Mouse (Mus musculus) liver, embryonic 11.5 days (tissue): Measurements from ENCODE around the gene Olfr819. TPM values are rescaled to one million over a fixed set of nuclear protein-coding genes. Genes with fewer than 3 reads are reported as not detected.
"Not testable (repeated sequence)": the region's sequence is repeated elsewhere in the genome, so short reads cannot be mapped to it uniquely, and the experiment has no call there.

ENCODE experiments used
- ATAC-seq: fragments of 200-750 bp; cut with Nextera tagmentation; replicated peaks from 2 replicates; pipeline ENCODE4 v1.8.0; 2017; ENCODE audit warnings: moderate number of reproducible peaks, mild to moderate bottlenecking, moderate TSS enrichment, moderate library complexity; ENCODE audit not compliant: low FRiP score
- DNase-seq: peaks from one replicate; pipeline ENCODE4 v3.0.0-alpha.2; 2017; ENCODE audit warnings: low spot score
- H3K27ac ChIP-seq: fragments of 300-500 bp; sonication (generic); 2 replicates; pipeline ENCODE4 v1.5.1; 2014; ENCODE audit warnings: mild to moderate bottlenecking, low read depth, low read length, control low read depth
- H3K27me3 ChIP-seq: fragments of 300-500 bp; sonication (generic); replicated peaks from 2 replicates; pipeline ENCODE4 v1.6.1; 2014; ENCODE audit warnings: low read length, mixed read lengths; ENCODE audit not compliant: control insufficient read depth, insufficient read depth
- H3K36me3 ChIP-seq: fragments of 300-500 bp; sonication (generic); 2 replicates; pipeline ENCODE4 v1.6.1; 2014; ENCODE audit warnings: mild to moderate bottlenecking, low read length, moderate library complexity, mixed read lengths; ENCODE audit not compliant: control insufficient read depth, insufficient read depth
- H3K4me1 ChIP-seq: fragments of 300-500 bp; sonication (generic); replicated peaks from 2 replicates; pipeline ENCODE4 v1.6.1; 2014; ENCODE audit warnings: low read length, mixed read lengths; ENCODE audit not compliant: control insufficient read depth, insufficient read depth
- H3K4me2 ChIP-seq: fragments of 300-500 bp; sonication (generic); 2 replicates; pipeline ENCODE4 v1.6.1; 2014; ENCODE audit warnings: mild to moderate bottlenecking, control low read depth, moderate library complexity
- H3K4me3 ChIP-seq: fragments of 300-500 bp; sonication (generic); 2 replicates; pipeline ENCODE4 v1.5.1; 2014; ENCODE audit warnings: low read depth, low read length, control low read depth
- H3K9ac ChIP-seq: fragments of 300-500 bp; sonication (generic); 2 replicates; pipeline ENCODE4 v1.6.1; 2014; ENCODE audit warnings: low read depth, low read length, control low read depth
- H3K9me3 ChIP-seq: fragments of 300-500 bp; sonication (generic); 2 replicates; pipeline ENCODE4 v1.6.1; 2016; ENCODE audit warnings: low read length, inconsistent platforms, mixed read lengths; ENCODE audit not compliant: control insufficient read depth
- WGBS: fragments of 180-500 bp; shearing (Covaris S2); extraction: QIAGEN DNeasy Blood & Tissue Kit; methylation state at CpG from one replicate; pipeline ENCODE4 v1.1.7; 2014; 5-methylcytosine and 5-hydroxymethylcytosine counted together
- polyA plus RNA-seq: library from polyadenylated mRNA; unstranded; fragments of >200 nt; fragmentation: Nextera tagmentation; extraction: Ambion mirVana; gene quantifications from 2 replicates; pipeline ENCODE4 v1.2.1, GENCODE M21; 2014

Gene Olfr819
- polyA plus RNA-seq, result not detected in 2 replicates

- H3K27me3 ChIP-seq, ATAC-seq: not testable (repeated sequence)
Observed at GRCm38 (mm10) chr10:129967166-129967565, at the start of gene Olfr819. Olfr819 (minus strand) TSS chr10:129967266.

GRCm38 (mm10) chr10:130012321-130012720 is 45.3 kb upstream of the Olfr819 start, which contains the start of gene Olfr820:
Olfr820 (plus strand) TSS chr10:130012621.
- DNase-seq (no peak), ATAC-seq (no peak)
- Histone ChIP-seq H3K36me3 (no peaks in the 10 kb centered on the region), H3K9ac (no peak within 1 kb of the TSS), H3K9me3 (no peaks in the 10 kb centered on the region), H3K27ac (no peak within 1 kb of the TSS), H3K27me3 (no peaks in the 10 kb centered on the region), H3K4me3 (no peak within 1 kb of the TSS), H3K4me2 (no peak within 1 kb of the TSS), H3K4me1 (no peaks in the 10 kb centered on the region)

More at GRCm38 (mm10) chr10:129967166-129967565, at the start of gene Olfr819:
- not testable (repeated sequence) for H3K4me1 ChIP-seq, H3K36me3 ChIP-seq, H3K4me2 ChIP-seq, H3K27ac ChIP-seq, H3K4me3 ChIP-seq, DNase-seq, H3K9ac ChIP-seq, H3K9me3 ChIP-seq
- WGBS, result 75% methylated on average over 2 of the region's 2 CpGs

DNA sequence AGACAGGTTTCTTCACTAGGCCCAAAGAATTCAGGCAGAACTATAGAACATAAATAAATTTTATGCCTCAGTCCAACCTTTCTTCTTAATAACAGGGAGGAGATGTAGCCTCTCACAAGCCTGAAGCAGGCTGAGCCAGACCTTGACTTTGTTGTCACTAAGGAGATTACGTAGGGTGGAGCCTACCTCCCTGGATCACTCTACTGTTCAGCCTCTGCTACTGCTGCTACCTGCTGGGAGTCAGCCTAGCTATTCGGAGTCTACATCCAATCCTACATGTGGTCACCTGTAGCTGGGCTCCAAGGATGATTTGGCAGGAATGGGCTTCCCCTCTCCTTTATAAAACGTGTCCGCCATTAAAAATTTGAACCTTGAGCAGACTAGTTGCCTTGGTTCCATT is 38.3 kb upstream of the Olfr819 start:
- H3K36me3 ChIP-seq, H3K27ac ChIP-seq, H3K9me3 ChIP-seq, H3K27me3 ChIP-seq, H3K4me2 ChIP-seq, H3K4me3 ChIP-seq, ATAC-seq, DNase-seq, H3K4me1 ChIP-seq, H3K9ac ChIP-seq: not testable (repeated sequence)
- WGBS, result 74% methylated on average over 4 of the region's 4 CpGs

- H3K4me2 ChIP-seq, H3K27ac ChIP-seq, H3K4me1 ChIP-seq, H3K4me3 ChIP-seq, ATAC-seq, H3K9ac ChIP-seq, DNase-seq, H3K36me3 ChIP-seq, H3K27me3 ChIP-seq, H3K9me3 ChIP-seq: not testable (repeated sequence)
- WGBS, result 72% methylated on average over 4 of the region's 4 CpGs
Observed at GRCm38 (mm10) chr10:130004104-130004503, 37.0 kb upstream of the Olfr819 start.

DNA sequence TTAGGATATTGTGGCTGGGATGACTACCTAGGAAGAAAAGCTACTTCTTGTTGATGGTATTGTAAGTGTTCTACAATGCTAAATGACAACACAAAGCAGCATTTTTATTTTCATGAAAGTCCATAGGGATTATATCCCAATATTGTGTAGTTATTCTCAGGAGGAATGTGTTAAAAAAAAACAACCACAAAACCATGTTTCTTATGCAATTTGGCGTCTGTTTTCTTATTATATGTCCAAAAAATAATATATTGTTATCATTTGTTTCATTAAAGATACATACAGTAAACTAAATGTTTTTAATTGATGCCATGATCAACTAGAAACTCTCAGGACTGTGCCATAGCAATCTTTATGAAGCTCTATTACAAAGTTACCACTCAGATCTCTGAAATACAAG is 17.9 kb upstream of the Olfr819 start, which contains the start of gene Gm10310:
Gene Gm10310 (minus strand): TSS at position 101 of the 400 bp plus-strand sequence.
- not testable (repeated sequence) for H3K4me2 ChIP-seq, DNase-seq, H3K4me1 ChIP-seq, H3K4me3 ChIP-seq, ATAC-seq, H3K27ac ChIP-seq, H3K9ac ChIP-seq, H3K27me3 ChIP-seq, H3K36me3 ChIP-seq, H3K9me3 ChIP-seq
- WGBS, result no CpG with 5 or more reads among the region's 1 CpGs

DNA sequence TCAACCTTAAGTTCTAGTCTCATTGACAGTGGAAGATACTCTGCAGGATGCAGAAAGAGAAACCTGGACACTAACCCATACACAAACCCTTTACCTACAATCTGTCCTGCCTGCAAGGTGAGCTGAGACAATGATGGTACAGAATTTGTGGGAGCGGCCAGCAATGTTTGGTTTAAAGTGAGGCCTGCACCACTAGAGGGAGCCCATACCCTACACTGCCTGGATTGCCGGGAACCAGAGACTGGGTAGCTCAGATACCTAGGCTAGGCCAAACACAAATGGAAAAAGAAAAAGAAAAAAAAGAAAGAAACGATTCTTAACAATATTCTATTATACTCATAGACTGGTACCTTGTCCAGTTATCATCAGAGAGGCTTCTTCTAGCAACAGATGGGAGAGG is 14.8 kb upstream of the Olfr819 start:
- not testable (repeated sequence) for H3K9me3 ChIP-seq, H3K27me3 ChIP-seq, H3K4me3 ChIP-seq, H3K4me1 ChIP-seq, H3K36me3 ChIP-seq, H3K4me2 ChIP-seq, H3K9ac ChIP-seq, ATAC-seq, H3K27ac ChIP-seq, DNase-seq
- WGBS, result no CpG with 5 or more reads among the region's 3 CpGs

- not testable (repeated sequence) for H3K4me3 ChIP-seq, H3K27ac ChIP-seq, ATAC-seq, H3K36me3 ChIP-seq, H3K4me2 ChIP-seq, H3K27me3 ChIP-seq, H3K9ac ChIP-seq, H3K9me3 ChIP-seq, H3K4me1 ChIP-seq, DNase-seq
- WGBS, result no CpG with 5 or more reads among the region's 2 CpGs
Observed at GRCm38 (mm10) chr10:129976040-129976439, 9.0 kb upstream of the Olfr819 start, which contains the start of gene Olfr247. Olfr247 (minus strand) TSS chr10:129976140.

GRCm38 (mm10) chr10:129972994-129973393 is 5.9 kb upstream of the Olfr819 start:
- not testable (repeated sequence) for H3K36me3 ChIP-seq, DNase-seq, H3K4me1 ChIP-seq, H3K4me3 ChIP-seq, ATAC-seq, H3K27ac ChIP-seq, H3K4me2 ChIP-seq, H3K9me3 ChIP-seq, H3K27me3 ChIP-seq, H3K9ac ChIP-seq
- no CpG with 5 or more reads among the region's 3 CpGs for WGBS

GRCm38 (mm10) chr10:129966232-129966631 is 834 bp downstream of the Olfr819 start:
- not testable (repeated sequence) for H3K4me2 ChIP-seq, H3K4me3 ChIP-seq, H3K36me3 ChIP-seq, H3K9ac ChIP-seq, H3K9me3 ChIP-seq, H3K4me1 ChIP-seq, ATAC-seq, H3K27me3 ChIP-seq, DNase-seq, H3K27ac ChIP-seq
- 97% methylated on average over 2 of the region's 3 CpGs for WGBS
